Mouse (Mus musculus) G1E (cell line): ENCODE data around the gene Rngtt. TPM values are rescaled to one million over a fixed set of nuclear protein-coding genes. Genes with fewer than 3 reads are reported as not detected.

Experiments
- ATAC-seq: 2 replicates; pipeline ENCODE4 v1.8.0; 2016; ENCODE audit warnings: mild to moderate bottlenecking; ENCODE audit not compliant: insufficient number of reproducible peaks, poor library complexity, low FRiP score, severe bottlenecking; ENCODE audit errors: extremely low read depth
- DNase-seq: peaks from one replicate; pipeline ENCODE4 v3.0.0; 2012; ENCODE audit warnings: low spot score
- H3K27me3 ChIP-seq: 2 replicates; pipeline ENCODE4 v1.6.1; 2012; ENCODE audit warnings: mild to moderate bottlenecking, low read length, inconsistent platforms; ENCODE audit not compliant: insufficient read depth
- H3K36me3 ChIP-seq: replicated peaks from 2 replicates; pipeline ENCODE3; 2012; ENCODE audit warnings: mild to moderate bottlenecking, inconsistent platforms
- H3K4me1 ChIP-seq: 2 replicates; pipeline ENCODE4 v1.6.1; 2012; ENCODE audit warnings: low read depth, low read length, inconsistent platforms, mixed read lengths; ENCODE audit not compliant: insufficient read depth
- H3K4me3 ChIP-seq: 2 replicates; pipeline ENCODE4 v1.5.1; 2012; ENCODE audit warnings: low read depth, mild to moderate bottlenecking, inconsistent platforms, low read length, moderate library complexity, mixed read lengths
- H3K9me3 ChIP-seq: replicated peaks from 2 replicates; pipeline ENCODE4 v1.6.1; 2012; ENCODE audit warnings: inconsistent platforms
- CTCF ChIP-seq: IDR thresholded peaks from 2 replicates; pipeline ENCODE4 v1.5.1; 2012; ENCODE audit warnings: low read depth, low read length, inconsistent platforms, mixed read lengths
- GATA1 ChIP-seq: IDR thresholded peaks from 2 replicates; pipeline ENCODE4 v1.6.1; 2012; ENCODE audit warnings: borderline replicate concordance, low read length, inconsistent platforms, mixed read lengths
- GATA2 ChIP-seq: IDR thresholded peaks from 2 replicates; pipeline ENCODE4 v1.6.1; 2012; ENCODE audit warnings: low read depth, low read length, inconsistent platforms, borderline replicate concordance
- POLR2AphosphoS5 ChIP-seq: IDR thresholded peaks from 2 replicates; pipeline ENCODE4 v1.6.1; 2012; ENCODE audit warnings: low read depth, low read length, inconsistent platforms; ENCODE audit not compliant: insufficient replicate concordance
- TAL1 ChIP-seq: conservative IDR thresholded peaks from 2 replicates; pipeline ENCODE4 v1.6.1; 2012; ENCODE audit warnings: low read depth, low read length, inconsistent platforms, mixed read lengths
- polyA plus RNA-seq: library from polyadenylated mRNA; stranded (reverse); fragments of >175 nt; gene quantifications from 2 replicates; pipeline ENCODE4 v1.2.3, GENCODE M21; 2012
- total RNA-seq, 2 experiments: library from RNA; stranded (forward) in 1 of 2; stranded (reverse) in 1 of 2; fragments of 200-1000 nt in 1 of 2; fragments of >200 nt in 1 of 2; fragmentation: Nextera tagmentation in 1 of 2; gene quantifications; 2 replicates each; pipeline ENCODE4 v1.2.3; 2014 to 2017

Gene Rngtt
- total and polyA plus RNA-seq, 3 experiments = 5.6 to 46.2 (median 35.7) TPM

DNA sequence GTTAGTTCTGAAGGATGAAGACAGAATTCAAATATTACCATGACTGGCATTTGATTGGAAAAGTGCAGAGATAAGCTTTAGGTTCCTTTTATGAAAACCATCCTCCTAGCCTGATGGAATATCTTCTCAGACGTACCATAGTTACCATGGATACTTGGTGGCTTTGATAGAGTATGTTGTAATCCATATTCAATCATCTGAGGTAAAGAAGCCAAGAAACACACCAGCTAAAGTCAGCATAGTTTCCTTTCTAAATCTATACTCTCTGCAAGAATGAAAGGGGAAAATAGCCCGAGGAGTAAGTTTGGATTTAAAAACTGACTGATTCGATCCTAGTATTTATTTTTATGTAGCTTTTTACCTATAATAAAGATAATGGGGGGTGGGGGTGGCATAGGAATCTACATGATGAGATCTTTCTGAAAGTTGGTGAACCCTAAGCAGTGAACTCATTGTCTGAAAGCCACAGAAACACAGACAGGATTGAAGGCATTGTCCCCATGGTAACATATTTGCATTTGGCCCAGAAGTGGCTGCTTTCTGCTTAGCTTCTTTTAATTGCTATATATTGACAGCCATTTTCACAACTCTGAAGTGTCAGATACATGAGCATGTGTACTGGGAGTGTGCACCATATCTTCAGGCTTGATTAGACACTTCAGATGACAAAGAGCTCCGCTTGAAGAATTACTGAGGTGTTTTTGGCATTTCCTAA, 188.2 kb downstream of the Rngtt start:
- Histone ChIP-seq H3K4me3 (no peak overlapping the region), H3K27me3 (no peaks in the 10 kb centered on the region), H3K36me3 (peaks cover 28% of the 10 kb centered on the region), H3K4me1 (peaks cover 11% of the 10 kb centered on the region), H3K9me3 (no peaks in the 10 kb centered on the region)
- ATAC-seq (no peak), DNase-seq (no peak)
- TF ChIP-seq TAL1 (no peak), GATA1 (no peak)

DNA sequence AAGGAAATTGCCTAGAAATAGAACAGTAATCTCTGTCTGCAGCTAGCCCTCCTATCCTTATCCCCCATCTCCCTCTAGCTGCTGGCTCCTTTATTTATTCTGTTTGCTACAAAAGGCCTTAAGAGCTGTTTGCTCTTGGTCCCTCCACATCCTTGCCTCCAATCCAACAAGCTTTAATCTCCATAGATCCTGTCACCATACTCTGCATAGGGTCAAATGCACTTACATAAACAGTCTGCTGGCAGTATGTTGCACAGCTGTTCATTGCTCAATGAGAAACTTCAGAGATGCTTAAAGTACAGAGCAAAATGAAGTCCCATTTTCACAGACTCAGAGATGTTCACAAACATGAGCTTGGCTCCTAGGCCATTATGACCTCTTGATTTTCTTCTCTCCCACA, 196.5 kb downstream of the Rngtt start:
- peaks cover 31% of the 10 kb centered on the region for H3K36me3 ChIP-seq
- no peak for ATAC-seq
- H3K9me3 ChIP-seq = no peaks in the 10 kb centered on the region
- H3K27me3 ChIP-seq = no peaks in the 10 kb centered on the region
- no peaks in the 10 kb centered on the region for H3K4me1 ChIP-seq
- TF ChIP-seq POLR2AphosphoS5 (no peak), CTCF (no peak), GATA1 (no peak), TAL1 (no peak), GATA2 (no peak)
- no peak overlapping the region for H3K4me3 ChIP-seq
- no peak for DNase-seq

DNA sequence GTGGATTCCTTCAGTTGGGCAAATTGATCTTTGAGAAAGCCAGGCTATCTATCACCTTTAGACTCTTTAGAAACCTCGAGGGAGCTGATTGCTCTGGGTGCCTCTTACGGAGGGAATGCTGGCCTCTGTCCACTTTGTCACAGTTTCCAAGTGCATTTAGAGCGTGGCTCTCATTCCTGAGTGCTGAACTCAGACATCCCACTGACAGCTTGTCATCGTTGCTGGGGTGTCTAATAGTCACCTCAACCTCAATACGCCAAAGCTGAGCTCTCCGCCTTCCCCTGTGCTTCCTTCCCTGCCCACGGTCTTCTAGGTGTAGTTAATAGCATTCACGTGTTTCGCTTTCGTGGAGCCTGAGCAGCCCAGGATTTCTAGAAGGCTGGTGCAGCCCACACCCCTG, 200.4 kb downstream of the Rngtt start:
- Histone ChIP-seq H3K9me3 (no peaks in the 10 kb centered on the region), H3K4me1 (no peaks in the 10 kb centered on the region), H3K36me3 (peaks cover 3% of the 10 kb centered on the region), H3K27me3 (peaks cover 8% of the 10 kb centered on the region), H3K4me3 (no peak overlapping the region)
- DNase-seq = no peak
- TF ChIP-seq POLR2AphosphoS5 = no peak
- no peak for TF ChIP-seq GATA2
- no peak for TF ChIP-seq CTCF
- no peak for TF ChIP-seq TAL1
- no peak for TF ChIP-seq GATA1
- ATAC-seq = no peak

DNA sequence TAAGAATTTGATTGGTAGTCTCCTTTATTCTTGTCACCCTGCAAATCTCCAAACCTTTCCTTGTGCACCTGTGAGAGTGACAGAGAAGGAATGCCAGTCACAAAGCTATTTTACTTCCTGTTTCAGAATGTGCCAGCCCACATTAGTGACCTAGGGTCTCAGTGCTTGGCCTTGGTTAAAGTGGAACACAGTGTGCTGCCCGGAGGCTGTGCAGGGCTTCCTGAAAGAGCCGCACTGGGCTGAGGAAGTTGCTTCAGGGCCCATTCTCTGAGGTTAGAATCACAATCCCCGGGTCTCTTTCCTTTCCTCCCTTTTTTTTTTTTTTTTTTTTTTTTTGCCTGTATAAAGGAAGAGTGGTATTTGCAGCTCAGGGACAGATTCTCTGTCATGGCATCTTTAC, 203.3 kb downstream of the Rngtt start:
- Histone ChIP-seq H3K36me3 (no peaks in the 10 kb centered on the region), H3K27me3 (peaks cover 15% of the 10 kb centered on the region), H3K4me3 (no peak overlapping the region), H3K9me3 (no peaks in the 10 kb centered on the region), H3K4me1 (no peaks in the 10 kb centered on the region)
- ATAC-seq (no peak), DNase-seq (no peak)
- no peak for TF ChIP-seq CTCF
- TF ChIP-seq GATA2 = no peak
- no peak for TF ChIP-seq POLR2AphosphoS5
- no peak for TF ChIP-seq GATA1
- TF ChIP-seq TAL1 = no peak

DNA sequence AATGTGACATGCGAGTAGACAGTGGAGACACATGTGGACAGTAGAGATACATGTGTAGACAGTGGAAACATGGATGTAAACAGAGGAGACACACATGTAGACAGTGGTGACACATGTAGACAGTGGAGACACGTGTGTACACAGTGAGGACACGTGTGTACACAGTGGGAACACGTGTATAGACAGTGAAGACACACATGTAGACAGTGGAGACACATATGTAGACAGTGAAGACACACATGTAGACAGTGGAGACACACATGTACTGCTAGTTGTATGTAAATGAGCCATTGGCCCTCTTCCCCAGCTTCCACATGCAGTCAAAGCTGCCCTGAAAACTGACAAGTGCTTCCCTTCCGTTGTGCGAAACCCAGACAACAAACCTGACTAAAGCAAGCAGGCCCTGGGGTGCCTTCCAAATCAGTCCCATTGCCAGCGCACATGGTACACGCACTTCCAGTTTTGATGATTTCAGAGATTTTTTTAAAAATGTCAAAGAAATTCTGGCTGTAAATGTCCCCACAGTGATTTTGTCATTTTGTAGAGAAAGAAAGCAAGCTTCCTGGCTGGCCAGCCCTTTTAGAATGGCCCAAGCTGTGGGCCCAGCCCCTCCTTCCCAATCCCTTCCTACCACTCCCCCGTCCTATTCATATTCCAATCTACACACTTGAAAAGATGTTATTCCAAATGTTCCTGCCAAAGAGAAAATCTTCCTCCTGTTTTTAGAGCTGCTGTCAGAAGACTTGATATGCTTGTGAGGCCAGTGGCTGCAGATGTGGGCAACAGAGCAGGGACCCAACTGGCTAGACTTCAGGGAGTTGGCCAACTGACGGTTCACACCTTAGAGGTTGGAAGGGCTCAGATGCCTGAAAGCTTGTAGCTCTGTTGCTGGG, 204.2 kb downstream of the Rngtt start:
- Histone ChIP-seq H3K36me3 (no peaks in the 10 kb centered on the region), H3K4me3 (no peak overlapping the region), H3K9me3 (no peaks in the 10 kb centered on the region), H3K4me1 (no peaks in the 10 kb centered on the region), H3K27me3 (peaks cover 18% of the 10 kb centered on the region)
- DNase-seq = no peak
- ATAC-seq = no peak
- TF ChIP-seq CTCF (no peak), POLR2AphosphoS5 (no peak), GATA1 (no peak), TAL1 (no peak), GATA2 (no peak)

DNA sequence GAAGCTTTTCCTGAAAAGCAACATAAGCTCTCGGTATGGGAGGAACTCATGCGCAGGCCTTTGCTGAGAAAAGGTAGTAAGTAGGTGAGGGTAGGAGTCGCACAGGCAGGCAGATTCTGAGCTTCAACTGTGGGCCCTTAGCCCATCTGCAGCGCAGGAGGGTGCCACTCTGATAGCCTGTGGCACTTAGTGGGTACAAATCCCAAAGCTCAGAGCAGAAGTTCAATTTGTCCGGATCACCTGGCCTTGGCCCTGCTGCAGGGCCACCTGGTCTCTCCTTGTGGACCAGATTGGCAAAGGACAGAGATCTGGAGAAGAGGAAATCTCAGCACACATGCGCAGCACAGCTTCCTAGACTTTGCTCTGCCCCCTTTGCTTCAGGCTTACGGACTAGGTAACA, 210.1 kb downstream of the Rngtt start:
- no peaks in the 10 kb centered on the region for H3K4me1 ChIP-seq
- H3K27me3 ChIP-seq = peaks cover 23% of the 10 kb centered on the region
- no peak for DNase-seq
- no peak overlapping the region for H3K4me3 ChIP-seq
- H3K9me3 ChIP-seq = no peaks in the 10 kb centered on the region
- TF ChIP-seq GATA2 = no peak
- no peak for TF ChIP-seq TAL1
- TF ChIP-seq GATA1 = no peak
- TF ChIP-seq CTCF = no peak
- TF ChIP-seq POLR2AphosphoS5 = no peak
- ATAC-seq = no peak
- no peaks in the 10 kb centered on the region for H3K36me3 ChIP-seq
